Mouse (Mus musculus): ENCODE measurements around the gene Kcnk3. TPM values are rescaled to one million over a fixed set of nuclear protein-coding genes. Genes with fewer than 3 reads are reported as not detected.

Gene Kcnk3
- polyA plus RNA-seq, 1 experiment from 2014 or later = 1.1 TPM

DNA sequence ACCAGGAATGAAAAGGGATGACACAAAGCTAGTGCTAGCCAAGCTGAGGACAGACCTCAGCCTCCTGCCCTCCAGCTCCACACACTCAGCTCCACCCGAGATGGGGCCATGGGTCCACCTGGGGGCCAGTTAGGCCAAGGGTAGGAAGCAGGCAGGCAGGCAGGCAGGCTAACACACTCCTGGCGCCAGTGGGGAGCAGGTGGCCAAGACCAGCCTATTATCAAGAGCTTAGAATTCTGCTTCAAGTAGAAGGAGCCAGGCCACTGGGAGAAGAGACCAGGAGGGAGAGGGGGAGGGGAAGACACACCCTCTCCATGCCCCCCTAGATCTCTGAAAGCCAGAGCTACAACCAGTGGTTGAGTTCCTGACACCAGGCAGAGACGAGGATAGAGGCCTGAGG lies 28.7 kb downstream of the Kcnk3 start:
- H3K9me3 ChIP-seq = no peaks in the 10 kb centered on the region
- H3K36me3 ChIP-seq = no peaks in the 10 kb centered on the region
- no peak overlapping the region for H3K4me2 ChIP-seq (replicated peaks)
- ATAC-seq (ENCODE audit: insufficient number of reproducible peaks, insufficient read depth, low FRiP score, low TSS enrichment) = no peak
- WGBS = 44% methylated on average over 3 of the region's 3 CpGs
- no peak overlapping the region for H3K4me3 ChIP-seq
- peaks cover 24% of the 10 kb centered on the region for H3K27me3 ChIP-seq
- peaks cover 10% of the 10 kb centered on the region; the same call in 1 of the 2 replicates for H3K4me1 ChIP-seq
- H3K9ac ChIP-seq = no peak overlapping the region
- H3K27ac ChIP-seq = no peak overlapping the region

DNA sequence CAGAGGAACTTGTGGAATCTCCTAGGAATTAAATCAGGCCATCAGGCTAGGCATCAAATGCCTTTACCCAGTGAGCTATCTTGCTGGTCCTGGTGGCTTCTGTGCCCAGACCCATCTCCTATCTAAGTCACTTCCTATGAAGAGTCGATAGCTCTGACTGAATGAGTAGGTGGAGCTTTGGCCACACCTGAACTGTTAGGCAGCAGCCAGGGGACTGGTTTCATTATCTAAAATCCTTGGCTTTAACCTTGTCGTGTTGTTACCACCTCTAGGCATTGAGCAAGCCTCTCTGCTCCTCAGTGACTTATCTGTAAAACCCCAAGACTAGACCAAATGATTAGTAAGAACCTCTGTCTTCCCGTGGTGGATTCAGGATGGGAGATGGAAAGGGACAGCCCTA lies 29.4 kb downstream of the Kcnk3 start:
- ATAC-seq (ENCODE audit: insufficient number of reproducible peaks, insufficient read depth, low FRiP score, low TSS enrichment) = no peak
- H3K4me2 ChIP-seq (replicated peaks) = no peak overlapping the region
- no peaks in the 10 kb centered on the region for H3K36me3 ChIP-seq
- no peak overlapping the region for H3K9ac ChIP-seq
- no peak overlapping the region for H3K27ac ChIP-seq
- no peaks in the 10 kb centered on the region for H3K9me3 ChIP-seq
- H3K4me3 ChIP-seq = no peak overlapping the region
- peaks cover 31% of the 10 kb centered on the region for H3K27me3 ChIP-seq
- WGBS = 27% methylated on average over 3 of the region's 3 CpGs
- peaks cover 17% of the 10 kb centered on the region for H3K4me1 ChIP-seq

DNA sequence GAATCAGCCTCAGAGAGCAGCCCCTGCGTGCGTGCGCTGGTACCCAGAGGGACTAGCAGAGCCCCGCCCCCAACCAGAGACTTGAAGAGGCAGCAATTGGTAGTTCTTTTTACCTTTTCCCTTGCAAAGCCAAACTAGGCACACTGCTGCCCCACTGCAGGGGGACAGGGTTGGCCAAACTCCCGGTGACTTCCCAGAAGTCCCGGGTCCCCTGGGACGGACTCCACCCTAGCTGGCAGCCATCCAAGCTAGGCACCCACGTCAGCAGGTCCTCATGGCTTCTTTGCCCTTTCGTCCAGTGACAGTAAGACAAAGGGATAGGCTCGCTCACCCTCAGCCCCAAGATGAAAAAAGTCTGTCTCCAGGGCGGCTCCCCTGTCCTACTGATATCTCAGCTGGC lies 29.9 kb downstream of the Kcnk3 start:
- Histone ChIP-seq H3K9me3 (no peaks in the 10 kb centered on the region), H3K27ac (no peak overlapping the region), H3K4me3 (no peak overlapping the region), H3K4me2 (replicated peaks) (no peak overlapping the region), H3K4me1 (peaks cover 22% of the 10 kb centered on the region), H3K9ac (no peak overlapping the region), H3K27me3 (peaks cover 36% of the 10 kb centered on the region), H3K36me3 (no peaks in the 10 kb centered on the region)
- WGBS = 37% methylated on average over 11 of the region's 11 CpGs
- ATAC-seq (ENCODE audit: insufficient number of reproducible peaks, insufficient read depth, low FRiP score, low TSS enrichment) = no peak

DNA sequence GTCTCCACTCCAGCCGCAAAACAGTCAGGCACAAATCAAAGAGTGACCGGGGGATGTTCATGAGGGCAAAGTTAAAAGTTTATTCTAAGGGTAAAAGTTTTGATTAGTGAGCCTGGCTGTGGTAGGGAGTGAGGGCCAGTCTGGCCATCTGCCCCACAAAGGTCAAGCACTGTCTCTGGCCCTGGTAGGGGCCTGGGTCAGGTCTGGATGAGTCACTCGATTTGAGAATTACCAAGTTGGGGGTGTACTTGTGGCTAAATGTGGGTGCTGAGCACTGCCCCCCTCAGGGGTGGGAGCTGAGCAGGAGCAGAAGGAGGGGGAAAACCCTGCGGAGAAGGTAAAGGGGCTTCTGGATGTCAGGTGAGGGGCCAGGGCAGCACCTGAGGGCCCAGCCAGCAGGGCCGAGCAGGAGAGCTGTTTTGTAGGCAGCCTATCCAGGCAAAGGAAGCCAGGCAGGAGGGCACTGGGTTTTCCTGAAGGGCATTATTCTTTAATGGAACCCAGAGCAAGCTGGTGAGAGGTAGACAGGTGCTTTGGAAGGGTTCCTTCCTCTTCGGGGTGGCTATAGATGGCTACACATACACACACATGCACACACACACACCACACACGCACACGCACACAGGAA lies 30.5 kb downstream of the Kcnk3 start:
- Histone ChIP-seq H3K4me3 (no peak overlapping the region), H3K9ac (no peak overlapping the region), H3K9me3 (no peaks in the 10 kb centered on the region), H3K27ac (no peak overlapping the region), H3K27me3 (peaks cover 37% of the 10 kb centered on the region), H3K36me3 (no peaks in the 10 kb centered on the region), H3K4me2 (replicated peaks) (no peak overlapping the region), H3K4me1 (peaks cover 24% of the 10 kb centered on the region)
- 78% methylated on average over 8 of the region's 8 CpGs for WGBS
- no peak for ATAC-seq (ENCODE audit: insufficient number of reproducible peaks, insufficient read depth, low FRiP score, low TSS enrichment)

DNA sequence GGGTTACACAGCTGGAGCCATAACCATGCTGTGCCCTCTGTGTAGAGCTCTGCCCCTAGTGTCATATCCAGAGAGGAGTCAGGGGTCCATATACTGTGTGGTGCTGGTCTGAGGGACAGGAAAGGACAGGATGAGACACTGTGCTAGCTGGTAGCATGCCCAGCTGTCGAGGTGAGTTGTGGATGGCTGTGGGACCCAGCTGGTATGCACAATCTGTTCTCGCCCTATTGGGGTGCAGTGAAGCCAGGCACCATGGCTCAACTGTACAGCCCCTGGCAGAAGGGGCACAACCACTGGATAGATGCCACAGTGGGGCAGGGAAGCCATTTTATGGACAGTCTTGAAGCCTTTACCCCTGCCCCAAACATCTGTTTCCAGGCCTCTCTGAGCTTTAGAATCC lies 31.2 kb downstream of the Kcnk3 start:
- no peak overlapping the region for H3K4me2 ChIP-seq (replicated peaks)
- ATAC-seq (ENCODE audit: insufficient number of reproducible peaks, insufficient read depth, low FRiP score, low TSS enrichment) = no peak
- 91% methylated on average over 2 of the region's 2 CpGs for WGBS
- peaks cover 37% of the 10 kb centered on the region for H3K27me3 ChIP-seq
- no peaks in the 10 kb centered on the region for H3K36me3 ChIP-seq
- H3K4me3 ChIP-seq = no peak overlapping the region
- H3K4me1 ChIP-seq = peaks cover 22% of the 10 kb centered on the region
- H3K9ac ChIP-seq = no peak overlapping the region
- no peak overlapping the region for H3K27ac ChIP-seq
- no peaks in the 10 kb centered on the region for H3K9me3 ChIP-seq

DNA sequence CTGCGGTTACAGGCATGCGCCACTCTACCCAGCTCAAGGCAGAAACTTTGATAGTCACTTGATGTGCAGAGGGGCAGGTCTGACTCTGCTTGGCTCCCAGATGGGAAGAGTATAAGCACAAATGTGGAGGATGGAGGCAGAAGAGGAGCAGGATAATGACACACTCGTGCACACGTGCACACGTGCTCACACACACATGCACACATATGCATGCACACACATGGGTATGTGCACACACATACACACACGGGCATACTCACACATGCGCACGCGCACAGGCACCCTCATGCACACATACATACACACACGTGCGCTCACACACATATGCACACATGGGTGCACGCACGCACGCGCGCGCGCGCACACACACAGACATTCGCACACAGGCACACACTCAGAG lies 32.6 kb downstream of the Kcnk3 start:
- Histone ChIP-seq H3K4me3 (no peak overlapping the region), H3K36me3 (no peaks in the 10 kb centered on the region), H3K9me3 (no peaks in the 10 kb centered on the region), H3K4me1 (peaks cover 14% of the 10 kb centered on the region), H3K27me3 (peaks cover 32% of the 10 kb centered on the region), H3K4me2 (replicated peaks) (no peak overlapping the region), H3K27ac (no peak overlapping the region), H3K9ac (no peak overlapping the region)
- 98% methylated on average over 20 of the region's 20 CpGs for WGBS
- no peak for ATAC-seq (ENCODE audit: insufficient number of reproducible peaks, insufficient read depth, low FRiP score, low TSS enrichment)

DNA sequence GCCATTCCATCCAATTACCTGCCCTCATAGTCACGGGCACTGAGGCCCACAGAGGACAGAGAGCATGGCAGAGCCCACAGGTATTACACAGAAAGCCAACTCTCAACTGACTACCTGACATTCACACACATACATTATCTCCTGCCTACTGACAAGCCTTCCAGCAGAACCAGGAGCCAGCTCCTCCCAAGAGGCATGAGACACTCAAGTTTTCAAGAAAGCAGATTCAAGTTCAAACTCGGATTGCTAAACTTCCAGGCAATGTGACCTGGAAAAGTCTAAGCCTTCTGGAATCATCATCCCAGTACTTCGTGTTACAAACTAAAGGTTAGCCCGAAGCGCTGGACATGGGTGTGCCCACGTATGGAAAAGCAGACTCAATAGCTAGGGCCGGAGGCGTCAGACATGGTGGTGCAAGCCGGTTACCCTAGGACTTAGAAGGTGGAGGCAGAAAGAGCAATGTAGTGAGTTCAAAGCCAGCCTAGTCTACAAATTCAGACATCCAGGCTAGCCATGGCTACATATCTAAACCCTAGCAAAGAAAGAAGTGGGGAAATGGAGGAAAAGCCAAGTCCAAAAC lies 33.3 kb downstream of the Kcnk3 start:
- H3K4me3 ChIP-seq = no peak overlapping the region
- no peak overlapping the region for H3K27ac ChIP-seq
- ATAC-seq (ENCODE audit: insufficient number of reproducible peaks, insufficient read depth, low FRiP score, low TSS enrichment) = no peak
- H3K9ac ChIP-seq = no peak overlapping the region
- no peaks in the 10 kb centered on the region for H3K9me3 ChIP-seq
- H3K4me1 ChIP-seq = peaks cover 14% of the 10 kb centered on the region
- peaks cover 32% of the 10 kb centered on the region for H3K27me3 ChIP-seq
- H3K4me2 ChIP-seq (replicated peaks) = peak overlapping the region; percentile 97
- no peaks in the 10 kb centered on the region for H3K36me3 ChIP-seq
- WGBS = 89% methylated on average over 9 of the region's 9 CpGs

DNA sequence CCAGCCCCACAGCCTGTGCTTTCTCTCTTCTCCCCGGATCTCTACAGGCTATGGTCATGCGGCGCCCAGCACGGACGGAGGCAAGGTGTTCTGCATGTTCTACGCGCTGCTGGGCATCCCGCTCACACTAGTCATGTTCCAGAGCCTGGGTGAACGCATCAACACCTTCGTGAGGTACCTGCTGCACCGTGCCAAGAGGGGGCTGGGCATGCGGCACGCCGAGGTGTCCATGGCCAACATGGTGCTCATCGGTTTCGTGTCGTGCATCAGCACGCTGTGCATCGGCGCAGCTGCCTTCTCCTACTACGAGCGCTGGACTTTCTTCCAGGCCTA lies 33.8 kb downstream of the Kcnk3 start:
- Histone ChIP-seq H3K27ac (no peak overlapping the region), H3K9me3 (no peaks in the 10 kb centered on the region), H3K4me3 (peak overlapping the region; percentile 50), H3K4me1 (peaks cover 14% of the 10 kb centered on the region), H3K27me3 (peaks cover 30% of the 10 kb centered on the region), H3K9ac (0 out of 2 replicates have a peak overlapping the region, but pooled peaks have one; percentile 52), H3K4me2 (replicated peaks) (peak overlapping the region; percentile 97), H3K36me3 (no peaks in the 10 kb centered on the region)
- no peak; the same call in 1 of the 2 replicates for ATAC-seq (ENCODE audit: insufficient number of reproducible peaks, insufficient read depth, low FRiP score, low TSS enrichment)
- WGBS = 48% methylated on average over 22 of the region's 22 CpGs

DNA sequence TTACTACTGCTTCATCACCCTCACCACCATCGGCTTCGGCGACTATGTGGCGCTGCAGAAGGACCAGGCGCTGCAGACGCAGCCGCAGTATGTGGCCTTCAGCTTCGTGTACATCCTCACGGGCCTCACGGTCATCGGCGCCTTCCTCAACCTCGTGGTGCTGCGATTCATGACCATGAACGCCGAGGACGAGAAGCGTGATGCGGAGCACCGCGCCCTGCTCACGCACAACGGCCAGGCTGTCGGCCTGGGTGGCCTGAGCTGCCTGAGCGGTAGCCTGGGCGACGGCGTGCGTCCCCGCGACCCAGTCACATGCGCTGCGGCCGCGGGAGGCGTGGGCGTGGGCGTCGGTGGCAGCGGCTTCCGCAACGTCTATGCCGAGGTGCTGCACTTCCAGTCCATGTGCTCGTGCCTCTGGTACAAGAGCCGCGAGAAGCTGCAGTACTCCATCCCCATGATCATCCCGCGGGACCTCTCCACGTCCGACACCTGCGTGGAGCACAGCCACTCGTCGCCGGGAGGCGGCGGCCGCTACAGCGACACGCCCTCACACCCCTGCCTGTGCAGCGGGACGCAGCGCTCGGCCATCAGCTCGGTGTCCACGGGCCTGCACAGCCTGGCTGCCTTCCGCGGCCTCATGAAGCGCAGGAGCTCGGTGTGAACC lies 34.3 kb downstream of the Kcnk3 start:
- Histone ChIP-seq H3K4me3 (peak overlapping the region; percentile 50), H3K9me3 (no peaks in the 10 kb centered on the region), H3K4me2 (replicated peaks) (peak overlapping the region; percentile 97), H3K27ac (peak overlapping the region; percentile 41; the same call in 1 of the 2 replicates), H3K4me1 (peaks cover 14% of the 10 kb centered on the region), H3K36me3 (no peaks in the 10 kb centered on the region), H3K27me3 (peaks cover 30% of the 10 kb centered on the region), H3K9ac (peak overlapping the region; percentile 52)
- WGBS = 3% methylated on average over 69 of the region's 69 CpGs
- peak; percentile 42; the same call in 1 of the 2 replicates for ATAC-seq (ENCODE audit: insufficient number of reproducible peaks, insufficient read depth, low FRiP score, low TSS enrichment)

DNA sequence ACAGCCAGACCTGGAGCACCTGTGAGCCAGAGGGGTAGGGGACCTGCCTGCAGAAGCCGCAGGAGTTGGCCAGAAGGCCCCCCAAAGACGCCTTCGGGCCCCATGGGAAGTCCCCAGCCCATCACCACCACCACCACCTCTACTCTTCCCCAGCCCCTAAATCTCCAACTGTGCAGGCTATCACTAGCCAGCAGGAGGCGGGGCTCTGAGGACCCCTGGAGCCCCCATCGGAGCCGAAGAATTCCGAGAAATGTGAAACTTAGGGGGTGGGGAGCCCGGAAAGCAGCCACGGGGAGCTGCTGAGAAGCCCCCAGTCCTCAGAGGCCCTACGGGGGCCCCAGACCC lies 34.8 kb downstream of the Kcnk3 start:
- H3K4me3 ChIP-seq = peak overlapping the region; percentile 50
- ATAC-seq (ENCODE audit: insufficient number of reproducible peaks, insufficient read depth, low FRiP score, low TSS enrichment) = peak; percentile 47
- peaks cover 30% of the 10 kb centered on the region for H3K27me3 ChIP-seq
- H3K9me3 ChIP-seq = no peaks in the 10 kb centered on the region
- no peaks in the 10 kb centered on the region for H3K36me3 ChIP-seq
- peak overlapping the region; percentile 41; the same call in 1 of the 2 replicates for H3K27ac ChIP-seq
- peak overlapping the region; percentile 52 for H3K9ac ChIP-seq
- H3K4me2 ChIP-seq (replicated peaks) = peak overlapping the region; percentile 97
- peaks cover 14% of the 10 kb centered on the region for H3K4me1 ChIP-seq
- 0% methylated on average over 10 of the region's 10 CpGs for WGBS

DNA sequence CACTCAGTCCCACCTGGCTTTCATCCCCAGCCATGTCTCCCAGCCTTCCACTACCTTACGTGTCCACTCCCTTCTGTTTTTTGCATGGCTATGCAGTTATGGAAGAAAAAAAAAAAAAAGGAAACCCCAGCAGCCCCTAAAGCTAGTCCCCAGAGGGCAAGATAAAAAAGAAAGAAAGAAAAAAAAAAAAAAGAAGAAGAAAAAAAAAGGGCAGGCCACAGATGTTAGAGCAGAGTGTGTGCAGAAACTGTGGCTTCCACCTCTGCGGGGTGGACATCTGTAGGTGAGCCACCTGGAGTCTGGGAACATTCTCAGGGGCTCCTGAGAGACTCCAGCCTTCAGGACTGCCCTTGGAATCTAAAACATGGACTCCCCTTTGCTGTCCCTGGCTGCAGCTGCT lies 35.4 kb downstream of the Kcnk3 start:
- 57% methylated on average over 2 of the region's 2 CpGs for WGBS

DNA sequence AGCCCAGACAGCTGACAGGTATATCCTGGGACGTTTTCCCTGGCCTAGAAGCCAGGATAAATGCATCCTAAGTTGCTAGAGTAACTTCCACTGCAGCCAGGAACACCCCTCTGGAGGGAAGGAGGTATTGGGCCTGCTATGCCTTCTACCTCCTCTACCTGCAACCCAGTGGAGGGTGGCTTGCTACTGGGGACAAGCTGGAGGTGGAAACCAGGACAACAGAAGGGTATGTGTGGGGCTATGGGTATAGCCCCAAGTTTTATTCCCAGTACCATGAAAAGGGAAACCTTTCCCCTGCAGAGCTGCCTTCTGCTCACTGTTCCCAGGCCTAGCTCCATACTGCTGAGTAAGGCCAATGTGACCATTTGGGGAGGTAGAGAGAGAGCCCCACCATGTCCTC lies 36.3 kb downstream of the Kcnk3 start:
- 29% methylated on average over 1 of the region's 1 CpGs for WGBS
- peaks cover 14% of the 10 kb centered on the region for H3K4me1 ChIP-seq
- H3K27me3 ChIP-seq = peaks cover 27% of the 10 kb centered on the region
- ATAC-seq (ENCODE audit: insufficient number of reproducible peaks, insufficient read depth, low FRiP score, low TSS enrichment) = no peak
- no peak overlapping the region for H3K4me2 ChIP-seq (replicated peaks)
- H3K4me3 ChIP-seq = no peak overlapping the region
- H3K9ac ChIP-seq = no peak overlapping the region
- no peak overlapping the region for H3K27ac ChIP-seq
- no peaks in the 10 kb centered on the region for H3K36me3 ChIP-seq
- no peaks in the 10 kb centered on the region for H3K9me3 ChIP-seq

More for the DNA sequence above, 35.4 kb downstream of the Kcnk3 start:
- Histone ChIP-seq H3K36me3 (no peaks in the 10 kb centered on the region), H3K27me3 (peaks cover 30% of the 10 kb centered on the region), H3K4me2 (replicated peaks) (peak overlapping the region; percentile 97), H3K9me3 (no peaks in the 10 kb centered on the region), H3K4me1 (peaks cover 14% of the 10 kb centered on the region), H3K9ac (peak overlapping the region; percentile 52; the same call in 1 of the 2 replicates), H3K4me3 (peak overlapping the region; percentile 50; the same call in 1 of the 2 replicates), H3K27ac (no peak overlapping the region)
- no peak for ATAC-seq (ENCODE audit: insufficient number of reproducible peaks, insufficient read depth, low FRiP score, low TSS enrichment)
